14 mouse cellular contexts compared by ENCODE assay signal in the genomic region with DNA sequence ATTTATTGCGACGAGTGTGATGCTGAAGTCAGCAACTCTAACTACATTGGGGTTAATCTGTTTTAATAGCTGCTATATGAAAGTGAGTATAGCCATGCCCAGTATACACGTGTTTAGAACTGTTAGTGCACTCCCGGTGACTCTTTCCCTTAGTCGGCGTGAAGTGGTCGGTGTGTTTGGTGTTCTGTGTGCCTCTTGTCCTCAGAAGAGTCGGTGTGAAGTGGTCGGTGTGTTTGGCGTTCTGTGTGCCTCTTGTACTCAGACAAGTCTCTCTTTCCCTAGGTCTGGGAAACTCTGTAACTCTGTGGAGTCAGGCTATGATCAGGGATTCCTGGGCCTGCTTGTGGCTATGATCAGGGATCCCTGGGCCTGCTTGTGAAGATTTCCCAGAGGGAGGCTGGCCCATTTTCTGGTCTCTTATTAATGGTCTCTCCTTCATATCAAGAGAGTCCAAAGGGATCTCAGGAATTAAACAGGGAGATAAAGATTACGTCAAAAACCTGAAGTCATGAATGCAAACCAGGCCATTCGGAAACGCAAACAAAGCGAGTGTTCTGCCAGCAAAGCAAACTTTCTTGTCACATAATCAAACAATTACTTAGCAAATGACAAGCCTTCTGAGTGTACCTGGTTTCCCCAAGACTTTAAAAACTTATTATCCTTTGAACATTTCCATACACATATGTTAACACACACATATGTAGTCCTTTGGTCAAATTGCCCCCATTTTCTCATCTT. TPM values are rescaled to one million over a fixed set of nuclear protein-coding genes. Genes with fewer than 3 reads are reported as not detected.
"Had no signal": no experiment of that assay in that cellular context is flagged by ENCODE, and none has a peak within 500 bp of the region (broad histone marks: within the 10 kb centered on the region; RNA-seq: fewer than 3 reads in every experiment).

No protein-coding gene starts in this region.

- H3K4me2 ChIP-seq: liver, embryonic 13.5 days; midbrain, embryonic 12.5 days had no signal

- H3K4me1 ChIP-seq: liver, embryonic 13.5 days; midbrain, embryonic 12.5 days had no signal

- H3K9me3 ChIP-seq: limb, embryonic 10.5 days; liver, embryonic 13.5 days; midbrain, embryonic 12.5 days had no signal

- ATAC-seq: intestine, embryonic 16.5 days; liver, postnatal 0 days had no signal

- H3K36me3 ChIP-seq: limb, embryonic 10.5 days; liver, embryonic 13.5 days; midbrain, embryonic 12.5 days had no signal

- H3K4me3 ChIP-seq: left cerebral cortex, adult 2 months; limb, embryonic 10.5 days; liver, embryonic 13.5 days; midbrain, embryonic 12.5 days had no signal

- H3K9ac ChIP-seq: liver, embryonic 13.5 days; liver, postnatal 0 days; midbrain, embryonic 12.5 days had no signal

- H3K27ac ChIP-seq: left cerebral cortex, adult 2 months; limb, embryonic 10.5 days; liver, embryonic 13.5 days; midbrain, embryonic 12.5 days had no signal

- H3K27me3 ChIP-seq: midbrain, embryonic 12.5 days had no signal

- DNase-seq: kidney, adult 2 months; kidney, postnatal 25 days; liver, embryonic 13.5 days; liver, postnatal 0 days; right cerebral cortex, postnatal 14 days; thymus, adult 18-20 months; thymus, postnatal 14 days had no signal

RNA-seq across cellular contexts. Expression of gene Aldh3a1, which starts 10.6 kb away (rescaled TPM):
- total RNA-seq: megakaryocyte-erythroid progenitor cell, adult 5-6 weeks had no signal
- polyA plus RNA-seq: kidney, embryonic 16.5 days; limb, embryonic 10.5 days; midbrain, embryonic 12.5 days; neural tube, embryonic 14.5 days had no signal
